In genomic region chr16:4938461-4938860, GRCm38 (mm10) we compare ENCODE assay signal across 8 mouse cellular contexts. TPM values are rescaled to one million over a fixed set of nuclear protein-coding genes. Genes with fewer than 3 reads are reported as not detected.
A peak's percentile ranks its signal among the peaks of the same experiment; 100 is the strongest.
DNase-seq lines count a peak whose midpoint lies in the region; ATAC-seq and TF ChIP-seq lines count a peak whose summit lies in the region.

Nudt16l1 (plus strand) TSS chr16:4938761.

- peaks cover 4% of the 10 kb centered on the region; the same call in 1 of the 2 replicates for H3K4me1 ChIP-seq in lung, adult 2 months (ENCODE audit: control insufficient read depth, insufficient read depth, low read length)
- H3K4me1 ChIP-seq in embryonic facial prominence, embryonic 10.5 days, result peaks cover 19% of the 10 kb centered on the region
- H3K4me1 ChIP-seq in heart, embryonic 15.5 days (replicated peaks), result peaks cover 19% of the 10 kb centered on the region
- peaks cover 13% of the 10 kb centered on the region for H3K4me1 ChIP-seq in neural tube, embryonic 12.5 days

- no peak for TF ChIP-seq CTCF in lung, adult 2 months (IDR thresholded peaks at IDR 0.05; ENCODE audit: insufficient read depth, low read length)

- 2% methylated on average over 2 of the region's 2 CpGs for WGBS in lung, adult 2 months
- 8% methylated on average over 2 of the region's 2 CpGs for WGBS in embryonic facial prominence, embryonic 10.5 days
- 2% methylated on average over 2 of the region's 2 CpGs for WGBS in heart, embryonic 15.5 days
- WGBS in neural tube, embryonic 12.5 days, result 11% methylated on average over 2 of the region's 2 CpGs

- DNase-seq in lung, adult 2 months, result no peak
- DNase-seq in lung, postnatal 25 days (ENCODE audit: low spot score), result no peak
- DNase-seq in embryonic facial prominence, embryonic 10.5 days (ENCODE audit: low spot score), result no peak
- no peak for DNase-seq in left cerebral cortex, postnatal 25 days (ENCODE audit: low spot score in 2 of 2)
- no peak for DNase-seq in thymus, postnatal 14 days
- no peak for DNase-seq in right cerebral cortex, postnatal 25 days

- peak within 1 kb of the TSS; percentile 92 for H3K4me3 ChIP-seq in lung, adult 2 months (replicated peaks; ENCODE audit: extremely low read depth, low read depth, low read length)
- H3K4me3 ChIP-seq in embryonic facial prominence, embryonic 10.5 days, result peak within 1 kb of the TSS; percentile 83
- H3K4me3 ChIP-seq in heart, embryonic 15.5 days, result peak within 1 kb of the TSS; percentile 92
- peak within 1 kb of the TSS; percentile 86 for H3K4me3 ChIP-seq in neural tube, embryonic 12.5 days

- TF ChIP-seq POLR2A in lung, adult 2 months (IDR thresholded peaks at IDR 0.05; ENCODE audit: borderline replicate concordance, extremely low read depth, low read depth, low read length), result no peak

- H3K4me2 ChIP-seq in heart, embryonic 15.5 days, result peak within 1 kb of the TSS; percentile 75
- peak within 1 kb of the TSS; percentile 98 for H3K4me2 ChIP-seq in neural tube, embryonic 12.5 days (replicated peaks)

- peak within 1 kb of the TSS; percentile 88 for H3K27ac ChIP-seq in embryonic facial prominence, embryonic 10.5 days (replicated peaks)
- H3K27ac ChIP-seq in heart, embryonic 15.5 days, result peak within 1 kb of the TSS; percentile 85
- H3K27ac ChIP-seq in neural tube, embryonic 12.5 days, result peak within 1 kb of the TSS; percentile 65; the same call in 1 of the 2 replicates

- intact Hi-C loops in left cerebral cortex, postnatal 25 days (cut with DNase I), result no loop called here

- H3K9me3 ChIP-seq in embryonic facial prominence, embryonic 10.5 days, result no peaks in the 10 kb centered on the region
- no peaks in the 10 kb centered on the region for H3K9me3 ChIP-seq in heart, embryonic 15.5 days (replicated peaks)
- no peaks in the 10 kb centered on the region for H3K9me3 ChIP-seq in neural tube, embryonic 12.5 days

- H3K27me3 ChIP-seq in embryonic facial prominence, embryonic 10.5 days (replicated peaks; ENCODE audit: low read depth, poor library complexity, severe bottlenecking), result no peaks in the 10 kb centered on the region
- no peaks in the 10 kb centered on the region for H3K27me3 ChIP-seq in heart, embryonic 15.5 days
- no peaks in the 10 kb centered on the region for H3K27me3 ChIP-seq in neural tube, embryonic 12.5 days (replicated peaks)

- H3K36me3 ChIP-seq in embryonic facial prominence, embryonic 10.5 days (replicated peaks), result peaks cover 83% of the 10 kb centered on the region
- peaks cover 71% of the 10 kb centered on the region for H3K36me3 ChIP-seq in heart, embryonic 15.5 days
- H3K36me3 ChIP-seq in neural tube, embryonic 12.5 days, result peaks cover 73% of the 10 kb centered on the region

- peak within 1 kb of the TSS; percentile 96 for H3K9ac ChIP-seq in heart, embryonic 15.5 days
- peak within 1 kb of the TSS; percentile 85 for H3K9ac ChIP-seq in neural tube, embryonic 12.5 days

- peak; percentile 6 for ATAC-seq in heart, embryonic 15.5 days (replicated peaks; ENCODE audit: insufficient number of reproducible peaks, insufficient read depth, low FRiP score, low read depth)
- no peak for ATAC-seq in neural tube, embryonic 12.5 days (ENCODE audit: low FRiP score, low read depth)

RNA-seq across cellular contexts. Expression of gene Nudt16l1, which starts in this region (rescaled TPM):
- 75.8 and 79.6 TPM in 2 replicates for polyA plus RNA-seq in lung, adult 2 months (2012; rRNA removed)
- 139 and 151 TPM in 2 replicates for polyA plus RNA-seq in embryonic facial prominence, embryonic 10.5 days (2016; fragmentation: Nextera tagmentation; extraction: Ambion mirVana)
- polyA plus RNA-seq in heart, embryonic 15.5 days (2015; fragmentation: Nextera tagmentation; extraction: Ambion mirVana), result 97.4 and 122 TPM in 2 replicates
- 10 to 100 TPM; 72.4 TPM for total RNA-seq in left cerebral cortex, postnatal 25 days (2021)
- polyA plus RNA-seq in neural tube, embryonic 12.5 days (2016; fragmentation: Nextera tagmentation; extraction: Ambion mirVana), result 124 and 125 TPM in 2 replicates
